Mouse (Mus musculus) layer of hippocampus, postnatal 25 days (tissue): Measurements from ENCODE around the gene Sdhaf3. TPM values are rescaled to one million over a fixed set of nuclear protein-coding genes. Genes with fewer than 3 reads are reported as not detected.
"Not testable (repeated sequence)": the region's sequence is repeated elsewhere in the genome, so short reads cannot be mapped to it uniquely, and the experiment has no call there.

Experiments used
- DNase-seq, 2 experiments: peaks; one replicate each; pipeline ENCODE4 v3.0.0; 2022; ENCODE audit warnings: mixed read lengths in 2 of 2, low spot score in 1 of 2; ENCODE audit errors: extremely low spot score in 1 of 2
- total RNA-seq, 2 experiments: library from RNA; stranded (reverse); gene quantifications; 2 replicates each; pipeline ENCODE4 v1.2.3; 2021

The Sdhaf3 gene
- 1 to 10 TPM; 5.7 to 6.2 TPM for total RNA-seq

- DNase-seq: peak; percentile 85 to 88
Measured at GRCm38 (mm10) chr6:6955764-6956561, at the start of gene Sdhaf3. Gene Sdhaf3, plus strand, starts transcription at chr6:6956004.

- DNase-seq: no peak
Measured at GRCm38 (mm10) chr6:6909586-6909985, 46.2 kb upstream of the Sdhaf3 start.

- DNase-seq: no peak
Measured at GRCm38 (mm10) chr6:6914304-6914703, 41.5 kb upstream of the Sdhaf3 start.

DNA sequence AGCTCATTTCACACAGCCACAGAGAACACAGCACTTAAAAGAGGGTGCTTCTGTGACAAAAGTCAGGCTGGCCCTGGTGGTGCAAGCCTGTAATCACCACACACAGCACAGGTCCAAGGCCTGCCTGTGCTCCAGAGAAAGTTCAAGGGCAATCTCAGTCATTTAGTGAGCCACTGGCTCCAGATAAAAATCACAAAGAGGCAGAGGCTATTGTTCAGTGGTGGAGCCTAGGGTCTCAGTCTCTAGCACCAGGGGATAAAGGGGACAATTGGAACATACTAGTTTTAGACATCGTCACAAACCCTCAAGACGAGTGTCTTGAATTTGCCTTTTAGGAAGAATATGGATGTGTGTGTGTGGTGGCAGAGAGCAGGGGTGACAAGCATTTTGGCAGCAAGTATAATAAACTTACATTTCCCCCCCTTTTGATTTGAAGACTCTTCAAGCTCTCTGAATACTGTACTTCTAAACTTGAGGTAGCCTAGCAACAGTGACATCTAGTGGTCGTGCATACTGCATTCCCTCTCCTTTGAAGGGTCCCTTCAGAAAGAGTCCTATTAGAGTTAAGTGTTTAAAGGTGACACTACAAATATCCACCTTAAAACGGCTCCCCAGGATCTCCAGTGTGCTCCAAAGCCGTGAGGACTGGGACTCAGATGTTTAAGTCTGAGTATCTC lies 40.8 kb upstream of the Sdhaf3 start:
- peak in 1 of 2 experiments; percentile 43 for DNase-seq

GRCm38 (mm10) chr6:6915526-6915915 lies 40.3 kb upstream of the Sdhaf3 start:
- no peak for DNase-seq

- DNase-seq: no peak
Measured at GRCm38 (mm10) chr6:6917334-6917733, 38.5 kb upstream of the Sdhaf3 start.

GRCm38 (mm10) chr6:6925264-6925663 lies 30.5 kb upstream of the Sdhaf3 start:
- DNase-seq: no peak

- DNase-seq: no peak
Measured at GRCm38 (mm10) chr6:6930831-6931230, 25.0 kb upstream of the Sdhaf3 start.

DNA sequence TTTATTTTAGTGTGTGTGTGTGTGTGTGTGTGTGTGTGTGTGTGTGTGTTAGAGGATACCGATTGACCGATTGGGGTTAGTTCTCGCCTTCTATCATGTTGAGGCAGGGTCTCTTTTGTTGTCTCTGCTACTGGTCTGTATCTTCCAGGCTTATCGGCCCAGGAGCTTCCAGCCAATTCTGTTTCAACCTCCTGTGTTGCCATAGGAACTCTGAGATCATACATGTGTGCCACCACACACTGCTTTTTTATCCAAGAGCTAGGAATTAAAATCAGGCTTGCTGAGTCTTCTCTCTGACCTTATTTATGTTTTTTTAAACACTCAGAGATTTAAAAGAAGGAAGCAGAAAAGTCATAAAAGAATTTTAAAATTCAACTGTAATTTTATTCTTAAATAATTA lies 24.3 kb upstream of the Sdhaf3 start:
- DNase-seq: no peak

DNA sequence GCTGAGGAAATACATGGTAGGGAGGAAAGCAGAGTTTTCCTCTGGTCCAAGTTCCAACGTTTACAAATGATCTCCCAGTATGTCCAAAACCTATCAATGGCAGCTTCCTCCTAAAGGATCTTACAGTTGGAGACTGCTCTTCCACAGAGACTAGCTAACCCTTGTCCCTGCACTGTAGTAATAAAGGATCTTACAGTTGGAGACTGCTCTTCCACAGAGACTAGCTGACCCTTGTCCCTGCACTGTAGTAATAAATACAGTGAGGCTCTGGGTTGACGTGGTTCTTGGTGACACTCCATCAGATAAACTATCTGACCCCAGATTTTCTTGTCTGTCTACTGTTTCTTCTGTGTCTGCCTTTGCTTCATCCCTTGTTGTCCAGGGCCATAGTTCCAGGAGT lies 15.0 kb upstream of the Sdhaf3 start:
- DNase-seq: no peak

DNA sequence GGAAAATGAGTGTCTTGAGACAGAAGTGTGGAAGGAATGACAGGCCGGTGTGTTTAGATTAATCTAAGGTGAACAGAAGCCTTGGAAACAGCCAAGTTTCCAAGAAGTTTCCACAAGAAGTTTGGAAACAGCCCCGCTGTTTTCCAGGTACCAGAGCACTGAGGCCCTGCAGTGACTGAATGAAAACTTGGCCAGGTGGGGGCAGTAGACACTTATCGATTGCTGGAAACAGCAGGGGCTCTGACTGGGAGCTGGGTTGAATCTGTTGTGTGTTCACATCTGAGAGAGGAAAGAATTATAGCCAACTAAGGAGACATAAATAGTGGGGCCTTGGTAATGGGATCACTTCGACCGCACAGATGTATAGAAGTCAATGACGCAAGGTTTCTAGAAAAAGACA lies 13.0 kb upstream of the Sdhaf3 start:
- peak in 1 of 2 experiments; percentile 45 for DNase-seq

DNA sequence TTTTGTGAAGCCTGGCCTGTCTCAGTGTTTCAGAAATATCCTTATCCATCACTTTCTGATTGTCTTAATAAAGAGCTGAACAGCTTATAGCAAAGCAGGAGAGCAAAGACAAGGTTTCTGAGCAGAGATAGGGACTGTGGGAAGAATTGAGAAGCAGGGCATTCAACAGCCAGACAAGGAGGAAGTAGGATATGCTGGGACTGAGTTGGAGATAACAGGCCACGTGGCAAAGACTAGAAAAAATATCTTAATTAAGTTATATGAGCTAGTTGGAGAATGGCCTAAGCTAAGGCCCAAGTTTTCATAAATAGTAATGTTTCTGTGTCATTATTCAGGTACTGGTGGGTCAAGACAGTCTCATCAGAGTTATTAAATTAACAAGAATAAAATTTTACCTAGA lies 8.2 kb upstream of the Sdhaf3 start:
- no peak for DNase-seq

DNA sequence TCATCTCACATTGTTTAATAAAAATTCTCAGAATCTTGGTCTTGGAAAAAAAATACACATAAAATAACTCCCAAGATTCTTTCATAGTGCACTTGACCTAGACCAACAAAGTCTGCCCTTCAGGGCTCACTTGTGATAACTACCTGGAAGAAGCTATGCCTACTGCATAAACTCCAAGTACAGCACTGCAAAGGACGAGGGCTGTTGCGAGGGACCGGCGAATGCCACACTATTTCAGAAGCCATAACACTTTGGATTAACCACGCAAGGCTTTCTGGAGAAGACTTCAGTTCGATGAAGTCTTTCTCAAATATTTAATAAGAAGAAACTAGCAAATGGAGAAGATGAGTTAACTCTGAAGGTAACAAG lies 425 bp upstream of the Sdhaf3 start:
- DNase-seq: peak in 1 of 2 experiments; percentile 10

GRCm38 (mm10) chr6:6959234-6959633 lies 3.4 kb downstream of the Sdhaf3 start:
- not testable (repeated sequence) for DNase-seq

GRCm38 (mm10) chr6:6997226-6997946 lies 41.6 kb downstream of the Sdhaf3 start:
- no peak for DNase-seq

DNA sequence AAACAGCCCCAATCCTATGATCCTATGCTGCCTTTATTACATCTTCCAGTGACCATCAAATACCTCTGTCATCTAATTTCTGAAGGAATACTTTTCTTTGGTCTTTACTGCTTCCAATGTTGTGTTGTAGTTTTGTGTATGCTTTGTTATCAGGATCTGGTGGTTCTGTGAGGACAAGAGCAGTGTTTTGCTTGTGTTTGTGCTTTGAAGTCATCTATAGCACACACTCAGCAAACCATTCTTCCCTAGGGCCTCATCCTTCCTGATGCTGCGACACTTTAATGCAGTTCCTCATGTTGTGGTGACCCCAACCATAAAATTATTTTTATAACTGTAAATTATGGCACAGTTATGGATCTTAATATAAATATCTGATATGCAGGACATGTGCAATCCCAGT lies 42.2 kb downstream of the Sdhaf3 start:
- no peak for DNase-seq

- no peak for DNase-seq
Measured at GRCm38 (mm10) chr6:6999015-6999414, 43.2 kb downstream of the Sdhaf3 start.

DNA sequence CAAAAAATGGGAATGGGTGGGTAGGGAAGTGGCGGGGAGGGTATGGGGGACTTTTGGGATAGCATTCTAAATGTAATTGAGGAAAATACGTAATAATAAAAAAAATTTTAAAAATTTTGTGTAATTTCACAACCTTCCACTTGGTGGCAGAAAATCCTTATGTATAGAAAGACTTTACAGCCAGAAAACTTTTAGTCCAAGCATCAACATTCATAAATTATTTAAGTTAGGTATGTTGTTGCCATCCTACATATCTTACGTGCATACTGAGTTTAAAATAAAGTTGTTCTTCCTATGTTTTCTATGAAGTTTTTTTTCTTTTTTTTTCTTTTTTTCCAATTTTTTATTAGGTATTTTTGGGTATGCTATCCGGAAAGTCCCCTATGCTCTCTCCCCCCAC lies 47.3 kb downstream of the Sdhaf3 start:
- no peak for DNase-seq

- no peak for DNase-seq
Measured at GRCm38 (mm10) chr6:7004005-7004404, 48.2 kb downstream of the Sdhaf3 start.

DNA sequence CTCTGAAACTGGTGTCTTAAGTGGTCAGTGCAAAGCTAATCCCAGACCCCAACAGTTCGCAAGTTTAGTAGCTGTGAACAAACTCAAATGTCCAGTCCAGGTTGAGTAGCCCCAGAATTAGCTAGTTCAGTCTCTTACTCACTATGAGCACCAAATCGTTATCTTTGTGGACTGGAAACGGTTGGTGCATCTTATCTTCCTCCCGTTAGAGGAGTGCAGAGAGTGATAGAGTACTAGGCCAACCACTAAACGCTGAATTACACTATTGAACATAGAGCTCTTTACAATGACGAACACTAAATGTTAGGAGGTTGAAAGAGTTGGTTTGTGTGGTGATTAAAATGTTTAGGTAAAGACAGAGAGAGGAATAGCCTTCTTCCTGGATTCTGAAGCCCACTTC lies 82.3 kb downstream of the Sdhaf3 start:
- DNase-seq: no peak

GRCm38 (mm10) chr6:7038835-7039234 lies 83.0 kb downstream of the Sdhaf3 start:
- DNase-seq: no peak
